Mouse (Mus musculus): Measurements from ENCODE around the gene Ccdc39. TPM values are rescaled to one million over a fixed set of nuclear protein-coding genes. Genes with fewer than 3 reads are reported as not detected.

Gene Ccdc39
- total RNA-seq (2023), result 0.38 TPM

GRCm38 (mm10) chr3:33843801-33844632 is at the start of gene Ccdc39:
Gene Ccdc39 (minus strand): TSS chr3:33844310.

GRCm38 (mm10) chr3:33799617-33800512 is 44.2 kb downstream of the Ccdc39 start, which contains the start of gene Ttc14:
Gene Ttc14 (plus strand): TSS chr3:33799832.

Other genes starting within 250 kb of the Ccdc39 start
- gene Ttc14, start 44.5 kb downstream of the Ccdc39 start, total RNA-seq (2023), result 112 TPM
- gene Fxr1, start 175.6 kb upstream of the Ccdc39 start, total RNA-seq (2023), result 112 TPM
- 25.2 TPM for gene Dnajc19, start 237.0 kb upstream of the Ccdc39 start, total RNA-seq (2023)

Data from CD4-positive naive resting alpha-beta T cell, adult 57 days (primary cell).